Mouse (Mus musculus) lung, postnatal 0 days (tissue): ENCODE measurements around the gene Ggt1. TPM values are rescaled to one million over a fixed set of nuclear protein-coding genes. Genes with fewer than 3 reads are reported as not detected.
"Not testable (repeated sequence)": the region's sequence is repeated elsewhere in the genome, so short reads cannot be mapped to it uniquely, and the experiment has no call there.

Experiments
- ATAC-seq: fragments of 200-750 bp; cut with Nextera tagmentation; 2 replicates; pipeline ENCODE4 v1.8.0; 2017; ENCODE audit warnings: moderate library complexity
- DNase-seq: peaks from one replicate; pipeline ENCODE4 v3.0.0-alpha.2; 2016; ENCODE audit warnings: low spot score
- H3K27ac ChIP-seq: fragments of 300-500 bp; sonication (generic); 2 replicates; pipeline ENCODE4 v1.5.1; 2014; ENCODE audit warnings: antibody characterized with exemption, mild to moderate bottlenecking, low read length, mixed read lengths
- H3K27me3 ChIP-seq: fragments of 300-500 bp; sonication (generic); replicated peaks from 2 replicates; pipeline ENCODE4 v1.6.1; 2014; ENCODE audit warnings: low read length, mixed read lengths; ENCODE audit not compliant: insufficient read depth
- H3K36me3 ChIP-seq: fragments of 300-500 bp; sonication (generic); 2 replicates; pipeline ENCODE4 v1.6.1; 2014; ENCODE audit warnings: low read length, mixed read lengths; ENCODE audit not compliant: insufficient read depth
- H3K4me1 ChIP-seq: fragments of 300-500 bp; sonication (generic); 2 replicates; pipeline ENCODE4 v1.6.1; 2014; ENCODE audit warnings: antibody characterized with exemption, low read depth, low read length, mixed read lengths; ENCODE audit not compliant: insufficient read depth
- H3K4me2 ChIP-seq: fragments of 300-500 bp; sonication (generic); replicated peaks from 2 replicates; pipeline ENCODE4 v1.6.1; 2014; ENCODE audit warnings: low read depth, mild to moderate bottlenecking, low read length, moderate library complexity, mixed read lengths
- H3K4me3 ChIP-seq: fragments of 300-500 bp; sonication (generic); 2 replicates; pipeline ENCODE4 v1.5.1; 2014; ENCODE audit warnings: low read depth, low read length
- H3K9ac ChIP-seq: fragments of 300-500 bp; sonication (generic); replicated peaks from 2 replicates; pipeline ENCODE4 v1.6.1; 2014; ENCODE audit warnings: low read depth, mild to moderate bottlenecking
- H3K9me3 ChIP-seq: fragments of 300-500 bp; sonication (generic); 2 replicates; pipeline ENCODE4 v1.6.1; 2016; ENCODE audit warnings: low read length, mixed read lengths
- CTCF ChIP-seq: IDR thresholded peaks from 2 replicates; pipeline ENCODE4 v1.5.1; 2016; ENCODE audit warnings: antibody characterized with exemption, mild to moderate bottlenecking
- EP300 ChIP-seq: IDR thresholded peaks from 2 replicates; pipeline ENCODE4 v1.6.1; 2016; ENCODE audit warnings: antibody characterized with exemption, mild to moderate bottlenecking, control low read depth
- WGBS: fragments of 180-500 bp; shearing (Covaris S2); extraction: QIAGEN DNeasy Blood & Tissue Kit; methylation state at CpG from one replicate; pipeline ENCODE4 v1.1.7; 2014; 5-methylcytosine and 5-hydroxymethylcytosine counted together
- polyA plus RNA-seq: library from polyadenylated mRNA; unstranded; fragments of >200 nt; fragmentation: Nextera tagmentation; extraction: Ambion mirVana; gene quantifications from 2 replicates; pipeline ENCODE4 v1.2.1, GENCODE M21; 2015

Ggt1 gene
- polyA plus RNA-seq, 1 experiment from 2014 or later: 0.42 TPM

GRCm38 (mm10) chr10:75516038-75516723, 45.2 kb upstream of the Ggt1 start:
- WGBS: 21% methylated on average over 8 of the region's 8 CpGs
- Histone ChIP-seq H3K9ac (peak overlapping the region; percentile 95), H3K4me2 (peak overlapping the region; percentile 92), H3K4me3 (peak overlapping the region; percentile 81), H3K4me1 (peaks cover 18% of the 10 kb centered on the region; the same call in 1 of the 2 replicates), H3K27ac (peak overlapping the region; percentile 99), H3K9me3 (no peaks in the 10 kb centered on the region), H3K36me3 (peaks cover 8% of the 10 kb centered on the region; the same call in 1 of the 2 replicates), H3K27me3 (no peaks in the 10 kb centered on the region)
- TF ChIP-seq EP300 (no peak), CTCF (no peak)
- ATAC-seq (no peak), DNase-seq (peak; percentile 12)

- TF ChIP-seq EP300 (no peak), CTCF (no peak)
- Histone ChIP-seq H3K4me1 (peaks cover 18% of the 10 kb centered on the region; the same call in 1 of the 2 replicates), H3K27ac (peak overlapping the region; percentile 99), H3K4me2 (peak overlapping the region; percentile 92), H3K4me3 (peak overlapping the region; percentile 81), H3K9ac (peak overlapping the region; percentile 95), H3K9me3 (no peaks in the 10 kb centered on the region), H3K36me3 (peaks cover 3% of the 10 kb centered on the region; the same call in 1 of the 2 replicates), H3K27me3 (no peaks in the 10 kb centered on the region)
- peak; percentile 32 for DNase-seq
- under 1% methylated on average over 11 of the region's 12 CpGs for WGBS
- no peak for ATAC-seq
Observed at GRCm38 (mm10) chr10:75516724-75517072, 44.7 kb upstream of the Ggt1 start.

GRCm38 (mm10) chr10:75517073-75517757, 44.2 kb upstream of the Ggt1 start, which contains the start of gene Snrpd3:
Gene Snrpd3 (plus strand): TSS chr10:75517551.
- Histone ChIP-seq H3K9me3 (no peaks in the 10 kb centered on the region), H3K4me3 (peak within 1 kb of the TSS; percentile 81), H3K4me2 (peak within 1 kb of the TSS; percentile 92), H3K36me3 (no peaks in the 10 kb centered on the region), H3K27ac (peak within 1 kb of the TSS; percentile 99), H3K27me3 (no peaks in the 10 kb centered on the region), H3K4me1 (peaks cover 18% of the 10 kb centered on the region; the same call in 1 of the 2 replicates), H3K9ac (peak within 1 kb of the TSS; percentile 95)
- 8% methylated on average over 23 of the region's 52 CpGs for WGBS
- ATAC-seq (peak; percentile 94), DNase-seq (peak; percentile 99)
- no peak for TF ChIP-seq EP300
- no peak for TF ChIP-seq CTCF

- DNase-seq: peak; percentile 97
- Histone ChIP-seq H3K9ac (peak within 1 kb of the TSS; percentile 95), H3K36me3 (no peaks in the 10 kb centered on the region), H3K27me3 (no peaks in the 10 kb centered on the region), H3K4me2 (peak within 1 kb of the TSS; percentile 92), H3K9me3 (no peaks in the 10 kb centered on the region), H3K27ac (peak within 1 kb of the TSS; percentile 99), H3K4me3 (peak within 1 kb of the TSS; percentile 81), H3K4me1 (peaks cover 18% of the 10 kb centered on the region; the same call in 1 of the 2 replicates)
- peak; percentile 79 for TF ChIP-seq EP300
- no peak for TF ChIP-seq CTCF
- ATAC-seq: peak; percentile 91
- under 1% methylated on average over 20 of the region's 20 CpGs for WGBS
Observed at GRCm38 (mm10) chr10:75517758-75518143, 43.7 kb upstream of the Ggt1 start, which contains the start of gene Gucd1. Gene Gucd1 (minus strand): TSS chr10:75517972.

GRCm38 (mm10) chr10:75520581-75520980, 40.8 kb upstream of the Ggt1 start:
- TF ChIP-seq EP300: no peak
- TF ChIP-seq CTCF: no peak
- Histone ChIP-seq H3K27ac (no peak overlapping the region), H3K4me1 (peaks cover 18% of the 10 kb centered on the region; the same call in 1 of the 2 replicates), H3K9ac (no peak overlapping the region), H3K9me3 (no peaks in the 10 kb centered on the region), H3K4me3 (no peak overlapping the region), H3K36me3 (no peaks in the 10 kb centered on the region), H3K4me2 (no peak overlapping the region), H3K27me3 (no peaks in the 10 kb centered on the region)
- DNase-seq: no peak
- ATAC-seq: no peak
- WGBS: 91% methylated on average over 5 of the region's 5 CpGs

GRCm38 (mm10) chr10:75521643-75522042, 39.8 kb upstream of the Ggt1 start:
- no peaks in the 10 kb centered on the region for H3K36me3 ChIP-seq
- ATAC-seq (no peak), DNase-seq (no peak)
- H3K4me2 ChIP-seq: no peak overlapping the region
- no peak overlapping the region for H3K9ac ChIP-seq
- H3K9me3 ChIP-seq: no peaks in the 10 kb centered on the region
- no peak overlapping the region for H3K4me3 ChIP-seq
- no peaks in the 10 kb centered on the region for H3K27me3 ChIP-seq
- H3K27ac ChIP-seq: no peak overlapping the region
- H3K4me1 ChIP-seq: peaks cover 9% of the 10 kb centered on the region; the same call in 1 of the 2 replicates
- WGBS: 83% methylated on average over 4 of the region's 4 CpGs
- no peak for TF ChIP-seq EP300
- TF ChIP-seq CTCF: no peak

GRCm38 (mm10) chr10:75525450-75525849, 36.0 kb upstream of the Ggt1 start:
- not testable (repeated sequence) for H3K9me3 ChIP-seq, H3K4me3 ChIP-seq, DNase-seq, H3K27me3 ChIP-seq, H3K4me1 ChIP-seq, ATAC-seq, H3K4me2 ChIP-seq, H3K9ac ChIP-seq, H3K27ac ChIP-seq, H3K36me3 ChIP-seq
- WGBS: 95% methylated on average over 9 of the region's 9 CpGs
